Mouse (Mus musculus) olfactory bulb, adult 2 months (tissue): Measurements from ENCODE around the gene Zfp317. TPM values are rescaled to one million over a fixed set of nuclear protein-coding genes. Genes with fewer than 3 reads are reported as not detected.

Experiments
- polyA plus RNA-seq: library from polyadenylated mRNA; stranded (reverse); fragments of >200 nt; gene quantifications from 2 replicates; pipeline ENCODE4 v1.2.4, GENCODE M21; 2012; ENCODE audit warnings: low replicate concordance; ENCODE audit not compliant: missing spikeins, insufficient read depth, insufficient read length

Zfp317 gene
- polyA plus RNA-seq, 1 experiment = not detected

Other genes starting within 250 kb of the Zfp317 start
- not detected in 2 replicates for gene Olfr847, start 243.4 kb upstream of the Zfp317 start, polyA plus RNA-seq
- gene Olfr849, start 181.8 kb upstream of the Zfp317 start, polyA plus RNA-seq = not detected in 2 replicates
- gene Olfr850, start 143.9 kb upstream of the Zfp317 start, polyA plus RNA-seq = not detected in 2 replicates
- not detected in 2 replicates for gene Olfr851, start 128.8 kb upstream of the Zfp317 start, polyA plus RNA-seq
- not detected in 2 replicates for gene Olfr853, start 81.0 kb upstream of the Zfp317 start, polyA plus RNA-seq
- gene Olfr854, start 54.7 kb upstream of the Zfp317 start, polyA plus RNA-seq = not detected in 2 replicates
- not detected in 2 replicates for gene Olfr855, start 39.5 kb upstream of the Zfp317 start, polyA plus RNA-seq
- gene Olfr857, start 87.3 kb downstream of the Zfp317 start, polyA plus RNA-seq = not detected in 2 replicates
- gene Olfr58, start 158.2 kb downstream of the Zfp317 start, polyA plus RNA-seq = not detected in 2 replicates
- gene Olfr859, start 182.8 kb downstream of the Zfp317 start, polyA plus RNA-seq = not detected in 2 replicates
- not detected in 2 replicates for gene Olfr860, start 227.6 kb downstream of the Zfp317 start, polyA plus RNA-seq